Mouse (Mus musculus): ENCODE data around the gene Pacsin2. TPM values are rescaled to one million over a fixed set of nuclear protein-coding genes. Genes with fewer than 3 reads are reported as not detected.

Pacsin2 gene
- polyA plus RNA-seq, 1 experiment from 2014 or later: 42.5 TPM

GRCm38 (mm10) chr15:83493856-83494571, 29.6 kb upstream of the Pacsin2 start:
- Histone ChIP-seq H3K27me3 (ENCODE audit: control insufficient read depth, insufficient read depth, low read length) (no peaks in the 10 kb centered on the region), H3K36me3 (ENCODE audit: control insufficient read depth, insufficient read depth, low read length) (no peaks in the 10 kb centered on the region; the same call in 1 of the 2 replicates), H3K27ac (replicated peaks) (no peak overlapping the region), H3K4me2 (replicated peaks; ENCODE audit: low read depth) (no peak overlapping the region), H3K4me3 (ENCODE audit: low read depth, low read length) (no peak overlapping the region), H3K9me3 (ENCODE audit: control insufficient read depth, low read length) (no peaks in the 10 kb centered on the region), H3K4me1 (replicated peaks; ENCODE audit: control insufficient read depth, insufficient read depth) (no peaks in the 10 kb centered on the region), H3K9ac (ENCODE audit: low read length) (no peak overlapping the region)
- no peak for DNase-seq (ENCODE audit: low spot score)
- 65% methylated on average over 7 of the region's 7 CpGs for WGBS
- ATAC-seq (ENCODE audit: low FRiP score, low TSS enrichment): peak; percentile 33; the same call in 1 of the 2 replicates
- no peak for TF ChIP-seq EP300 (optimal IDR thresholded peaks at IDR 0.05)
- TF ChIP-seq CTCF (IDR thresholded peaks at IDR 0.05; ENCODE audit: low read depth): no peak

- DNase-seq (ENCODE audit: low spot score) (no peak), ATAC-seq (ENCODE audit: low FRiP score, low TSS enrichment) (no peak; the same call in 1 of the 2 replicates)
- Histone ChIP-seq H3K4me1 (replicated peaks; ENCODE audit: control insufficient read depth, insufficient read depth) (no peaks in the 10 kb centered on the region), H3K4me2 (replicated peaks; ENCODE audit: low read depth) (no peak overlapping the region), H3K9me3 (ENCODE audit: control insufficient read depth, low read length) (no peaks in the 10 kb centered on the region), H3K36me3 (ENCODE audit: control insufficient read depth, insufficient read depth, low read length) (no peaks in the 10 kb centered on the region; the same call in 1 of the 2 replicates), H3K27me3 (ENCODE audit: control insufficient read depth, insufficient read depth, low read length) (no peaks in the 10 kb centered on the region), H3K4me3 (ENCODE audit: low read depth, low read length) (no peak overlapping the region), H3K27ac (replicated peaks) (no peak overlapping the region), H3K9ac (ENCODE audit: low read length) (no peak overlapping the region)
- WGBS: 29% methylated on average over 5 of the region's 5 CpGs
- TF ChIP-seq EP300 (optimal IDR thresholded peaks at IDR 0.05) (no peak), CTCF (IDR thresholded peaks at IDR 0.05; ENCODE audit: low read depth) (no peak)
Measured at GRCm38 (mm10) chr15:83491891-83492290, 27.5 kb upstream of the Pacsin2 start.

DNA sequence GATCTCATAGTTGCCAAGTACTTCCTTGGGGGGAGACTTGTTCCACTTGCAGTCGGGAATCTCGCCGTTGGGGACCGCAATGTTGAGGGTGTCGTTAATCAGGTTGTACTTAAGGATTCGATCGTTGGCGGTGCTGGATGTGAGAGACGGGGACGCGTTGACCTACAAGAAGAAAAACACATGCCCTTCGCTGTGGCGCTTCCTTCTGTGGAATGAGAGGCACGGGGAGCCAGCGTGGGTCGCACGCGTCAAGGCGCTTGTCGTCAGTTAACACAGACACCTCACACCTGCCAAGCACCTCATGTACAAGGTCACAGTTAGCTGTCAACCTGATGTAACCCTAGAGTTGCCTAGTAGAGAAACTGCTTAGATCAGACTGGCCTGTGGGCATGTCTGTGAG, 25.1 kb upstream of the Pacsin2 start:
- no peak overlapping the region for H3K4me2 ChIP-seq (replicated peaks; ENCODE audit: low read depth)
- H3K9ac ChIP-seq (ENCODE audit: low read length): no peak overlapping the region
- ATAC-seq (ENCODE audit: low FRiP score, low TSS enrichment): no peak
- H3K36me3 ChIP-seq (ENCODE audit: control insufficient read depth, insufficient read depth, low read length): no peaks in the 10 kb centered on the region
- 90% methylated on average over 20 of the region's 20 CpGs for WGBS
- H3K27ac ChIP-seq (replicated peaks): no peak overlapping the region
- H3K4me3 ChIP-seq (ENCODE audit: low read depth, low read length): no peak overlapping the region
- TF ChIP-seq EP300 (optimal IDR thresholded peaks at IDR 0.05): no peak
- TF ChIP-seq CTCF (IDR thresholded peaks at IDR 0.05; ENCODE audit: low read depth): no peak
- DNase-seq (ENCODE audit: low spot score): no peak
- H3K4me1 ChIP-seq (replicated peaks; ENCODE audit: control insufficient read depth, insufficient read depth): no peaks in the 10 kb centered on the region
- no peaks in the 10 kb centered on the region for H3K9me3 ChIP-seq (ENCODE audit: control insufficient read depth, low read length)
- H3K27me3 ChIP-seq (ENCODE audit: control insufficient read depth, insufficient read depth, low read length): no peaks in the 10 kb centered on the region

GRCm38 (mm10) chr15:83487477-83488115, 23.2 kb upstream of the Pacsin2 start:
- Histone ChIP-seq H3K27me3 (ENCODE audit: control insufficient read depth, insufficient read depth, low read length) (no peaks in the 10 kb centered on the region), H3K4me1 (replicated peaks; ENCODE audit: control insufficient read depth, insufficient read depth) (no peaks in the 10 kb centered on the region), H3K36me3 (ENCODE audit: control insufficient read depth, insufficient read depth, low read length) (no peaks in the 10 kb centered on the region), H3K9ac (ENCODE audit: low read length) (no peak overlapping the region), H3K27ac (replicated peaks) (peak overlapping the region; percentile 40; the same call in 1 of the 2 replicates), H3K4me3 (ENCODE audit: low read depth, low read length) (no peak overlapping the region), H3K4me2 (replicated peaks; ENCODE audit: low read depth) (no peak overlapping the region), H3K9me3 (ENCODE audit: control insufficient read depth, low read length) (no peaks in the 10 kb centered on the region)
- TF ChIP-seq EP300 (optimal IDR thresholded peaks at IDR 0.05) (no peak), CTCF (IDR thresholded peaks at IDR 0.05; ENCODE audit: low read depth) (no peak)
- ATAC-seq (ENCODE audit: low FRiP score, low TSS enrichment) (peak; percentile 47; the same call in 1 of the 2 replicates), DNase-seq (ENCODE audit: low spot score) (no peak)
- 59% methylated on average over 9 of the region's 9 CpGs for WGBS

DNA sequence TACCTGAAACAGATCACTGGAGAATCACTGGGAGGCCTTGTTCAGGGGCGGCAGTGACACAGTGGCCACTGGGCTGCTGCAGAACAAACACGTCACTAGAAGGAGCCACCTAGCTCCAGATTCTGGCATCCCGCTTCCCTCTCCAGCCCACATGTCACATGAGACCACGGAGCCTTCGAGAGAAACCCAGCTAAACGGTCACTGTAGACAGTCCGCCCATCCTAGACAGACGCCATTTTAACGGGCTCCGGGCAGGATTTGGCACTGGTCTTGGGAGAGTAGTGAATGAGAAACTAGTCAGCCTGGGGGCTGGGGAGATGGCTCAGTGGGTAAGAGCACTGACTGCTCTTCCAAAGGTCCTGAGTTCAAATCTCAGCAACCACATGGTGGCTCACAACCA, 19.9 kb upstream of the Pacsin2 start:
- H3K27me3 ChIP-seq (ENCODE audit: control insufficient read depth, insufficient read depth, low read length): no peaks in the 10 kb centered on the region
- H3K9me3 ChIP-seq (ENCODE audit: control insufficient read depth, low read length): no peaks in the 10 kb centered on the region
- no peaks in the 10 kb centered on the region for H3K4me1 ChIP-seq (replicated peaks; ENCODE audit: control insufficient read depth, insufficient read depth)
- no peak for DNase-seq (ENCODE audit: low spot score)
- no peak for TF ChIP-seq CTCF (IDR thresholded peaks at IDR 0.05; ENCODE audit: low read depth)
- TF ChIP-seq EP300 (optimal IDR thresholded peaks at IDR 0.05): no peak
- WGBS: 95% methylated on average over 10 of the region's 10 CpGs
- no peak overlapping the region for H3K4me2 ChIP-seq (replicated peaks; ENCODE audit: low read depth)
- H3K4me3 ChIP-seq (ENCODE audit: low read depth, low read length): no peak overlapping the region
- ATAC-seq (ENCODE audit: low FRiP score, low TSS enrichment): no peak
- H3K27ac ChIP-seq (replicated peaks): no peak overlapping the region
- H3K36me3 ChIP-seq (ENCODE audit: control insufficient read depth, insufficient read depth, low read length): no peaks in the 10 kb centered on the region
- H3K9ac ChIP-seq (ENCODE audit: low read length): no peak overlapping the region

- Histone ChIP-seq H3K27ac (replicated peaks) (no peak overlapping the region), H3K4me1 (replicated peaks; ENCODE audit: control insufficient read depth, insufficient read depth) (no peaks in the 10 kb centered on the region), H3K4me2 (replicated peaks; ENCODE audit: low read depth) (no peak overlapping the region), H3K9me3 (ENCODE audit: control insufficient read depth, low read length) (no peaks in the 10 kb centered on the region), H3K4me3 (ENCODE audit: low read depth, low read length) (no peak overlapping the region), H3K9ac (ENCODE audit: low read length) (no peak overlapping the region), H3K27me3 (ENCODE audit: control insufficient read depth, insufficient read depth, low read length) (no peaks in the 10 kb centered on the region), H3K36me3 (ENCODE audit: control insufficient read depth, insufficient read depth, low read length) (no peaks in the 10 kb centered on the region)
- no peak for DNase-seq (ENCODE audit: low spot score)
- no peak for ATAC-seq (ENCODE audit: low FRiP score, low TSS enrichment)
- TF ChIP-seq EP300 (optimal IDR thresholded peaks at IDR 0.05): no peak
- TF ChIP-seq CTCF (IDR thresholded peaks at IDR 0.05; ENCODE audit: low read depth): peak; percentile 65
- WGBS: 31% methylated on average over 2 of the region's 2 CpGs
Measured at GRCm38 (mm10) chr15:83483482-83483881, 19.1 kb upstream of the Pacsin2 start.
